Mouse (Mus musculus): ENCODE measurements around the gene Dusp2. TPM values are rescaled to one million over a fixed set of nuclear protein-coding genes. Genes with fewer than 3 reads are reported as not detected.
A peak's percentile ranks its signal among the peaks of the same experiment; 100 is the strongest.

Dusp2 gene
- polyA plus RNA-seq, 1 experiment from 2014 or later = 4.5 TPM

DNA sequence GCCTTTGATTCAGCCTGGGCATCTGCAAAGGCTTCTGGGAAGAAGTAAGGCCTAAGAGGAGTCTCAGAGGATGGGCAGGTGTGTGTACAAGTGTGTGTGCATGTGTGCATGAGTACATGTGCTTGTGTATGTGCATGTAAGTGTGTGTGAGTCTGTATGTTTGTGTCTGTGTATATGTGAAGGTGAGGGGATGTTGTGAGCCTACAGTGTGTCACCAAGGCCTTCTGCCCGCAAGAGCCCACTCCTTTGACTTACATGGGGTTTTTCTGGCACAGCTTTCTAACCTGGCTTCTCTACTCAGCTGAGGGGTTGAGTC, 20.8 kb upstream of the Dusp2 start:
- no peak for ATAC-seq (replicated peaks; ENCODE audit: low FRiP score, low TSS enrichment, low read depth)
- H3K27ac ChIP-seq (ENCODE audit: low read depth) = no peak overlapping the region
- 100% methylated on average over 1 of the region's 1 CpGs for WGBS

DNA sequence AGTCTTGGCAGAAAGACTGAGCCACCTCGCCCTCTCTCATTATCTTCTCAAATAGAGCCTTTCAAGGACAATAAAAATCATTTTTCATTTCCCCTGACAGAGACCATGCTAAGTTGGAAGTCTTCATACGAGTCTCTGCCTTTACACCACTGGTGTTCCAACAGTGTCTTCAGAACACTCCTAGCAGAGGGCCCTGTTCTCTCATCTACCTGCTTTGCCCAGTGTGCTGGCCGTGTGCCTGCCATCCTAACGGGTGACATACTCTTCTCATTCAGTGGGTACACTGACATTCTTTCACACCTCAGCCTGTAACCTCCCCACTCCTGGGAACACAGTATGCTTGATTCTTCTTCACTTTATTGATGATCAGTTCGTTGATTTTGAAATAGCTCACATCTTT, 19.5 kb upstream of the Dusp2 start:
- Histone ChIP-seq H3K9ac (ENCODE audit: low read length) (no peak overlapping the region), H3K9me3 (ENCODE audit: control insufficient read depth, low read length) (no peaks in the 10 kb centered on the region), H3K4me3 (ENCODE audit: low read depth, low read length) (no peak overlapping the region), H3K4me2 (ENCODE audit: low read length) (no peak overlapping the region), H3K4me1 (replicated peaks; ENCODE audit: control insufficient read depth, insufficient read depth, low read length) (no peaks in the 10 kb centered on the region), H3K36me3 (ENCODE audit: control insufficient read depth, insufficient read depth, low read length) (no peaks in the 10 kb centered on the region), H3K27ac (ENCODE audit: low read depth) (no peak overlapping the region), H3K27me3 (replicated peaks; ENCODE audit: control insufficient read depth, insufficient read depth, low read length) (no peaks in the 10 kb centered on the region)
- ATAC-seq (replicated peaks; ENCODE audit: low FRiP score, low TSS enrichment, low read depth) (no peak), DNase-seq (ENCODE audit: low spot score) (no peak)
- 76% methylated on average over 5 of the region's 5 CpGs for WGBS

More for the DNA sequence above, 20.8 kb upstream of the Dusp2 start:
- no peaks in the 10 kb centered on the region for H3K27me3 ChIP-seq (replicated peaks; ENCODE audit: control insufficient read depth, insufficient read depth, low read length)
- no peaks in the 10 kb centered on the region for H3K36me3 ChIP-seq (ENCODE audit: control insufficient read depth, insufficient read depth, low read length)
- H3K4me1 ChIP-seq (replicated peaks; ENCODE audit: control insufficient read depth, insufficient read depth, low read length) = no peaks in the 10 kb centered on the region
- H3K9ac ChIP-seq (ENCODE audit: low read length) = no peak overlapping the region
- H3K9me3 ChIP-seq (ENCODE audit: control insufficient read depth, low read length) = no peaks in the 10 kb centered on the region
- H3K4me2 ChIP-seq (ENCODE audit: low read length) = no peak overlapping the region
- no peak overlapping the region for H3K4me3 ChIP-seq (ENCODE audit: low read depth, low read length)
- DNase-seq (ENCODE audit: low spot score) = no peak

DNA sequence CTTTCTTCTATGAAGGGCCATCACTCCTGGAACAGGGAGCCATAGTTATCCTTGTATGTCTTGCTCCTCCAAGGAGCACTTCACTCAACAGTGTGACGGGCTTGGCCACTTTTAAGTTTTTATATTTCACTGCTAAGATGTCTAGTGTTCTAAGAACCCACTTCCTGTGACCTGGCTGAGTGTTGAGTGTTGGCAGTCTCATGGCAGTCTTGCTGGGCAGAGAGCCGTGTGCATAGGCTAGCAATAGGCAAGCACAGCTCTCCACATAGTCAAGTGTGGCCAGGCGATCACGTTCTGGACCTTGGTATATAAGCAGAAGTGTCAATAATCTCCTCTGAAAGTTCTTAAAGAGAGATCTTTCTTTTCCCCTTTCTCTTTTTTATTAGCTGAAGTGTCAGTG, 17.8 kb upstream of the Dusp2 start:
- H3K36me3 ChIP-seq (ENCODE audit: control insufficient read depth, insufficient read depth, low read length) = no peaks in the 10 kb centered on the region
- no peak overlapping the region for H3K4me3 ChIP-seq (ENCODE audit: low read depth, low read length)
- no peak overlapping the region for H3K9ac ChIP-seq (ENCODE audit: low read length)
- H3K4me2 ChIP-seq (ENCODE audit: low read length) = no peak overlapping the region
- H3K9me3 ChIP-seq (ENCODE audit: control insufficient read depth, low read length) = no peaks in the 10 kb centered on the region
- 87% methylated on average over 4 of the region's 4 CpGs for WGBS
- no peaks in the 10 kb centered on the region for H3K27me3 ChIP-seq (replicated peaks; ENCODE audit: control insufficient read depth, insufficient read depth, low read length)
- ATAC-seq (replicated peaks; ENCODE audit: low FRiP score, low TSS enrichment, low read depth) = no peak
- no peak for DNase-seq (ENCODE audit: low spot score)
- H3K27ac ChIP-seq (ENCODE audit: low read depth) = no peak overlapping the region
- no peaks in the 10 kb centered on the region for H3K4me1 ChIP-seq (replicated peaks; ENCODE audit: control insufficient read depth, insufficient read depth, low read length)

DNA sequence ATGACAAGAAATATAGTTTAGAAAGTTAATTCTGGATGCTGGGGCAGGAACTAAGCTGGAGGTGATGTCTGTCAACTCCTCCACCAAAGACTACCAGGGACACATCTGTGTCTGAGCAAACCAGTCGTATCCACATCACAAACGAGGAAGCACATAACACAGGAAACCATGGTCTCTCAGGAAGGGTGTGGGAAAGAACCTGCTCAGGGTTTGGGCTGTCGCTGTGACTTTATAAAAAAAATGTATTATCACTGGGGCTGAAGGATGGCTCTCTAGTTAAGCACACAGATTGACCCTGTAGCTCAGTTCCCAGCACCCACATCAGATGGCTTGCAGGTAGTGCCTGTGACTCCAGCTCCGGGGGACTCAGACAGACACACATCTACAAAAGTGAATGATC, 16.9 kb upstream of the Dusp2 start:
- H3K4me1 ChIP-seq (replicated peaks; ENCODE audit: control insufficient read depth, insufficient read depth, low read length) = no peaks in the 10 kb centered on the region
- H3K4me3 ChIP-seq (ENCODE audit: low read depth, low read length) = no peak overlapping the region
- ATAC-seq (replicated peaks; ENCODE audit: low FRiP score, low TSS enrichment, low read depth) = no peak
- no peaks in the 10 kb centered on the region for H3K36me3 ChIP-seq (ENCODE audit: control insufficient read depth, insufficient read depth, low read length)
- no peaks in the 10 kb centered on the region for H3K27me3 ChIP-seq (replicated peaks; ENCODE audit: control insufficient read depth, insufficient read depth, low read length)
- H3K27ac ChIP-seq (ENCODE audit: low read depth) = no peak overlapping the region
- no peak overlapping the region for H3K9ac ChIP-seq (ENCODE audit: low read length)
- no peaks in the 10 kb centered on the region for H3K9me3 ChIP-seq (ENCODE audit: control insufficient read depth, low read length)
- 64% methylated on average over 4 of the region's 4 CpGs for WGBS
- no peak overlapping the region for H3K4me2 ChIP-seq (ENCODE audit: low read length)
- no peak for DNase-seq (ENCODE audit: low spot score)

DNA sequence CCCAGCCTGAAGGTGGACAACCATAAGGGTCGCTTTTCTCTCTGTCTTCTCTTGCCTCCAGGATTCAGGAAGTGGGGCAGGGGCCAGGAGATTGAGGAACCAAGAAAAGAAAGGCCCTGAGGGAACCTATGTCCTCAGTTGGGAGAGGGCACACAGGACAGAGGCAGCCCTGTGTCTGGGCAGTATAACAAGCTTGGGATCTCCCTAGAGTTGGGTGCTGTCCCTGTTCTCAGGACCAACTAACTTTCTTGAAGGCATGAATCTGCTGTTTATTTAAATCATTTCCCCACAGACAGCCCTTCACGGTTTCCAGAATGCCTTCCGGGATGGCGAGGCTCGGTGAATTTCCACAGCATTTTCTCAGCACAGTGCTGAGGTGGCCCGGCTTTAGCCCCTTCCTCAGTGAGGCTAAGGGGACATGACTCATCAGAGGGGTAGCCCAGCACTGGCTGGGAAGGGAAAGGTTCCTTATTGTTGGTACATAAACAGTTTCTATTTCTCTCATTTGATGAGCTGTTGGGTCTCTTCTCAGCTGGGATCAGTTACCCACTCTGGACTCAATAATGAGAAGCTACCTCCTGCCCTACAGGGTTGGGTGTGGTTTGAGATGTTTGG, 13.2 kb upstream of the Dusp2 start:
- ATAC-seq (replicated peaks; ENCODE audit: low FRiP score, low TSS enrichment, low read depth) = no peak
- H3K9me3 ChIP-seq (ENCODE audit: control insufficient read depth, low read length) = no peaks in the 10 kb centered on the region
- DNase-seq (ENCODE audit: low spot score) = no peak
- no peak overlapping the region for H3K27ac ChIP-seq (ENCODE audit: low read depth)
- H3K36me3 ChIP-seq (ENCODE audit: control insufficient read depth, insufficient read depth, low read length) = no peaks in the 10 kb centered on the region
- no peaks in the 10 kb centered on the region for H3K4me1 ChIP-seq (replicated peaks; ENCODE audit: control insufficient read depth, insufficient read depth, low read length)
- no peaks in the 10 kb centered on the region for H3K27me3 ChIP-seq (replicated peaks; ENCODE audit: control insufficient read depth, insufficient read depth, low read length)
- H3K4me2 ChIP-seq (ENCODE audit: low read length) = no peak overlapping the region
- H3K9ac ChIP-seq (ENCODE audit: low read length) = no peak overlapping the region
- 79% methylated on average over 6 of the region's 6 CpGs for WGBS
- no peak overlapping the region for H3K4me3 ChIP-seq (ENCODE audit: low read depth, low read length)

DNA sequence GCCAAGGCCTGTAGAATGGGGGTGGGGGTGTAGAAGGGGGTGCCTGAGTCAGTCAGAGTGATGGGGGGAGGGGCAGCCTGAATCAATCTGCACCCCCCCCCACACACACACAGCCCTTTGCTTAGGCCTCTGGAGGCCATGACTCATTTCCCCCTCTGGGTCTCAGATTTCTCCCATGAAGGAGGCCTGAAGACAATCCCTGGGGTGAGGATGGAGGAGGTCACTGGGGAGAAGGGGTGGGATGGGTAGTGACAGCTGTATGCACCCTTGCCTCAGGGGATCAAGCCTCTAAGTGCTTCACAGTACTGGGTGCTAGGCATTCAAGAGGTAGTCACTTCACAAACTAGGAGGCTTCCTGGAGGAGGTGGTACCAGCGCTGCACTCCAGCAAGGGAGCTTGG, 12.3 kb upstream of the Dusp2 start:
- H3K27ac ChIP-seq (ENCODE audit: low read depth) = no peak overlapping the region
- no peaks in the 10 kb centered on the region for H3K36me3 ChIP-seq (ENCODE audit: control insufficient read depth, insufficient read depth, low read length)
- H3K9me3 ChIP-seq (ENCODE audit: control insufficient read depth, low read length) = no peaks in the 10 kb centered on the region
- DNase-seq (ENCODE audit: low spot score) (no peak), ATAC-seq (replicated peaks; ENCODE audit: low FRiP score, low TSS enrichment, low read depth) (no peak)
- no peak overlapping the region for H3K4me3 ChIP-seq (ENCODE audit: low read depth, low read length)
- no peaks in the 10 kb centered on the region for H3K27me3 ChIP-seq (replicated peaks; ENCODE audit: control insufficient read depth, insufficient read depth, low read length)
- no peak overlapping the region for H3K4me2 ChIP-seq (ENCODE audit: low read length)
- no peak overlapping the region for H3K9ac ChIP-seq (ENCODE audit: low read length)
- no peaks in the 10 kb centered on the region for H3K4me1 ChIP-seq (replicated peaks; ENCODE audit: control insufficient read depth, insufficient read depth, low read length)
- WGBS = 78% methylated on average over 1 of the region's 1 CpGs

DNA sequence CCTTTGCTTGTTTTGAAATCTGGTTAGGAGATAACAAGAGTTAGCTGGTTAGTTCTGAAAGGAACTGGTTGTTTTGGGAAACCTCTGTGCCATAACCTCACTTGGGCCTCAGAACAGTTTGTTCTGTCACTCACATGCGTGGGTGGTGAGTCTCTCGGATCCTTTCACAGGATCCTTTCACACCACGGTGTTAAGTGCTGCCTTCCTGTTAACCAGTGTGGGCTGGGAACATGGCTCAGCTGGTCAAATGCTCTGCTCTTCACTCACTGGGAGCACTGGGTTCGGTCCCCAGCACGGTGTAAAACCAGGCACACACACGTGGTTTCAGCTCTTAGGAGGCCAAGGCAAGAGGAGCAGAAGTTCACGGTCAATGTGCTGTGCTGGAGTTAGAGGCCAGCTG, 11.5 kb upstream of the Dusp2 start:
- DNase-seq (ENCODE audit: low spot score) = no peak

DNA sequence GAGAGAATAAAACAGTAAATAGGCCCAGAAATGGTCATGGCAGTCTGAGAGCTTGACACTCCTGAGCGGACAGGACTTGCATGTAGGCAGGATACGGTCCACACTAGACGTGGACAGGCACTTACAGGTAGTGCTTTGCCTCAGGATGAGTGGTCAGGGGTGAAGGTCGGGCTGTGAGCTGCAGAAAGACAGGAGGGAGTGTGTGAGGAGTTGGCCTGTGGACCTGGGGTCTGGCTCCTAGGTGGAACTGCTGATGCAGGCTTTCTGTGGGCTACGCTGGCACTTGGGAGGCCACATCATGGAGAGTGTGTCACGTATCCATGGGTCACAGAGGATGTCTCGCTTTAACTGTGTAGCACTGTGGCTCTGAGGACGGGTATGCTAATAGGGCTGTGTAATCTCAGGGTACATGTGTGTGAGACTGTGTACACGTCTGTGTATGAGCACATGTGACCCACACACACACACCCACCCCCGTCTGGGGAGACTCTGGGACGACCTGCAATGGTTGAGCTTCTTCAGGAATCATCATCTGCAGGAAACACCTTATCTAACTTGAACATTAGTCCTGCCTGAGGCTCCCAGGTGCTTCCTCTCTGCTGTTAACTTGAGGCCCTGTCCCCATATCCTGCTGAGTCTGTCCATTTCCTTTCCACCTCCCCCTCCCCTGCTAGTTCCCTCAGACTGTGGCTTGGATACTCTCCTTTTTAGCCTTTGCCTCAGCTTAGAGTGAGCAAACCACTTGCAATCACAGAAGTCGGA, 7.7 kb upstream of the Dusp2 start:
- ATAC-seq (replicated peaks; ENCODE audit: low FRiP score, low TSS enrichment, low read depth) = no peak
- no peak for DNase-seq (ENCODE audit: low spot score)

More for the DNA sequence above, 11.5 kb upstream of the Dusp2 start:
- H3K4me3 ChIP-seq (ENCODE audit: low read depth, low read length) = no peak overlapping the region
- H3K4me1 ChIP-seq (replicated peaks; ENCODE audit: control insufficient read depth, insufficient read depth, low read length) = no peaks in the 10 kb centered on the region
- no peak overlapping the region for H3K9ac ChIP-seq (ENCODE audit: low read length)
- H3K27ac ChIP-seq (ENCODE audit: low read depth) = no peak overlapping the region
- 59% methylated on average over 7 of the region's 7 CpGs for WGBS
- no peaks in the 10 kb centered on the region for H3K27me3 ChIP-seq (replicated peaks; ENCODE audit: control insufficient read depth, insufficient read depth, low read length)
- H3K9me3 ChIP-seq (ENCODE audit: control insufficient read depth, low read length) = no peaks in the 10 kb centered on the region
- no peak overlapping the region for H3K4me2 ChIP-seq (ENCODE audit: low read length)
- no peak for ATAC-seq (replicated peaks; ENCODE audit: low FRiP score, low TSS enrichment, low read depth)
- no peaks in the 10 kb centered on the region for H3K36me3 ChIP-seq (ENCODE audit: control insufficient read depth, insufficient read depth, low read length)

More for the DNA sequence above, 7.7 kb upstream of the Dusp2 start:
- no peaks in the 10 kb centered on the region for H3K36me3 ChIP-seq (ENCODE audit: control insufficient read depth, insufficient read depth, low read length)
- WGBS = 71% methylated on average over 12 of the region's 12 CpGs
- H3K4me3 ChIP-seq (ENCODE audit: low read depth, low read length) = no peak overlapping the region
- 0 out of 2 replicates have a peak overlapping the region, but pooled peaks have one; percentile 10 for H3K9ac ChIP-seq (ENCODE audit: low read length)
- H3K4me2 ChIP-seq (ENCODE audit: low read length) = no peak overlapping the region
- no peaks in the 10 kb centered on the region for H3K4me1 ChIP-seq (replicated peaks; ENCODE audit: control insufficient read depth, insufficient read depth, low read length)
- H3K27me3 ChIP-seq (replicated peaks; ENCODE audit: control insufficient read depth, insufficient read depth, low read length) = no peaks in the 10 kb centered on the region
- H3K27ac ChIP-seq (ENCODE audit: low read depth) = no peak overlapping the region
- no peaks in the 10 kb centered on the region for H3K9me3 ChIP-seq (ENCODE audit: control insufficient read depth, low read length)
